Mouse (Mus musculus) C2C12 (cell line): ENCODE measurements at regions not wholly inside any gene's neighbourhood (a gene's known extent, or its start where the extent isn't known, plus 50 kb on each side); places are given as distances from the start of the nearest gene placed in this dataset.
"Not testable (repeated sequence)": the region's sequence is repeated elsewhere in the genome, so short reads cannot be mapped to it uniquely, and the experiment has no call there.

Source experiments
- H3K27me3 ChIP-seq: one replicate; pipeline ENCODE4 v1.6.1; 2011; ENCODE audit not compliant: control insufficient read depth, insufficient read depth, insufficient read length
- H3K36me3 ChIP-seq: one replicate; pipeline ENCODE4 v1.6.1; 2011; ENCODE audit not compliant: control insufficient read depth, insufficient read depth
- H3K4me3 ChIP-seq: one replicate; pipeline ENCODE4 v1.5.1; 2011; ENCODE audit warnings: mild to moderate bottlenecking, control low read depth; ENCODE audit not compliant: poor library complexity, insufficient read depth, severe bottlenecking
- H3K79me2 ChIP-seq: one replicate; pipeline ENCODE4 v1.6.1; 2011; ENCODE audit not compliant: control insufficient read depth, insufficient read depth
- H3K79me3 ChIP-seq: one replicate; pipeline ENCODE4 v1.6.1; 2011; ENCODE audit warnings: low read depth, control low read depth
- H3ac ChIP-seq: one replicate; pipeline ENCODE3; 2011; ENCODE audit warnings: low read depth; ENCODE audit not compliant: control insufficient read depth, insufficient read length
- CEBPB ChIP-seq: IDR thresholded peaks from one replicate; pipeline ENCODE4 v1.6.1; 2011; ENCODE audit warnings: low read depth, mild to moderate bottlenecking, control low read depth, moderate library complexity
- CTCF ChIP-seq: IDR thresholded peaks from one replicate; pipeline ENCODE4 v1.5.1; 2011; ENCODE audit not compliant: control insufficient read depth, insufficient read depth, insufficient read length
- FOSL1 ChIP-seq: IDR thresholded peaks from one replicate; pipeline ENCODE4 v1.8.0; 2011; ENCODE audit warnings: mild to moderate bottlenecking, low read length; ENCODE audit not compliant: poor library complexity, insufficient read depth, severe bottlenecking
- MAX ChIP-seq: IDR thresholded peaks from one replicate; pipeline ENCODE4 v1.6.1; 2011; ENCODE audit warnings: mild to moderate bottlenecking, control low read depth
- MYOD1 ChIP-seq: IDR thresholded peaks from one replicate; pipeline ENCODE4 v1.6.1; 2011; ENCODE audit warnings: low read depth; ENCODE audit not compliant: control insufficient read depth, insufficient read length
- MYOG ChIP-seq: IDR thresholded peaks from one replicate; pipeline ENCODE4 v1.6.1; 2011; ENCODE audit not compliant: control insufficient read depth, insufficient read length; ENCODE audit errors: extremely low read depth
- USF1 ChIP-seq: IDR thresholded peaks from one replicate; pipeline ENCODE4 v1.6.1; 2011; ENCODE audit warnings: low read depth, mild to moderate bottlenecking, control low read depth, moderate library complexity

DNA sequence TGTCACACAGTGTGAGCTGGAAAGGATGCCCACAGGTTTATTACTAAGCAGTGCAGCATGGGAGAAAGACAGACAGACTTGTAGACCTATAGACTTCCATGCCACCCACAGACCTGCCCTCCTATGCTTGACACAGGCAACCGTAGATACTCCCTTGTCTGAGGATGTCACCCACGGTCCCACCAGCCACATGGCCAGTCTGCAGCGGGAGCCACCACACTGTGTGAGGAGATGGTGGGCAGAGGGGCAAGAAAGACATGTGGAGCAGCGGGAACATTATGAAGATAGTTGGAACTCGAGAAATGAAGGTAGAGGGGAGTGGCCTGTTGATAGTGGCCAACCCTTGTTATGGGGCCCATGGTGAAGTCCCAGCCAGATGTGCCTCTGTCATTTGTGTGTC, 244.0 kb upstream of the Tusc1 start:
- no peaks in the 10 kb centered on the region for H3K79me3 ChIP-seq
- no peaks in the 10 kb centered on the region for H3K36me3 ChIP-seq
- H3ac ChIP-seq: no peak overlapping the region
- no peak for TF ChIP-seq CEBPB
- no peak for TF ChIP-seq CTCF
- no peak for TF ChIP-seq MYOG
- TF ChIP-seq USF1: no peak
- no peak for TF ChIP-seq MYOD1
- TF ChIP-seq FOSL1: no peak
- no peak for TF ChIP-seq MAX
- no peak overlapping the region for H3K4me3 ChIP-seq
- H3K79me2 ChIP-seq: no peaks in the 10 kb centered on the region
- H3K27me3 ChIP-seq: no peaks in the 10 kb centered on the region

DNA sequence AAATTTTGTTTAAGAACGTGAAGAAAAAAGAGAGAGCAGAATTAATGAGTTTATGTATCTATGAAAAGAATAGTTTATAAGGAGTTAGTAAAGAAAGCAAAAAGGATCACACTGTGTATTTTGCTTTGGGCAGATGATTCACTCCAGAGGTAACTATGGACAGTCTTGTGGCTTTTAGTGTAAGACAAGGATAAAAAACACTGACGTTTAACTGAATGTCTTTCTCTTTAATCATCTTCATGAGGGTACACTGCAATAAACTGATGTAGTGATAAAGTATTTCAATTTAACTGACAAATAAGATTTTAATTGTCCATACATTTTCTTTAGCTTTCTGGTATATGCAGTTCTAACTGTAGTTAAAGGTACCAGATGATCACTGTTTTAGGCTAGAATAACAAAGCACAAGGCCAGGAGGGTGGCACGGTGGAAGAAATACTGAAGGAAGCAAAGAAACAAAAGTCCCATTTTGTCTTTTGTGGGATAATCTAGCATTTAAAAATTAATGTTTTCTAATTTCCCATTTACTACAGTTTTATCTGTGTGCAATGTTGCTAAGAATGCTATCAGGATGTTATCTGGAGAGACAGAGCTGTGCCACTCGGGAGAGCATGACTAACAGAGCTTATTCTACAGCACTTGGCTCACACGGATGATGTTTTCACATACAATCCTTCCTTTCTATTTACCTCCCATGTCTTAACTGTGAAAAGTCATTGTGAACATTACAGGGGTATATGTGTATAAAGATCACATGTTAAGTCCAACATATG, 232.4 kb upstream of the Tusc1 start:
- no peaks in the 10 kb centered on the region for H3K79me3 ChIP-seq
- H3K27me3 ChIP-seq: no peaks in the 10 kb centered on the region
- no peaks in the 10 kb centered on the region for H3K79me2 ChIP-seq
- H3ac ChIP-seq: no peak overlapping the region
- H3K36me3 ChIP-seq: no peaks in the 10 kb centered on the region
- no peak overlapping the region for H3K4me3 ChIP-seq
- TF ChIP-seq FOSL1: no peak
- TF ChIP-seq CTCF: no peak
- no peak for TF ChIP-seq MYOG
- TF ChIP-seq MAX: no peak
- no peak for TF ChIP-seq USF1
- TF ChIP-seq MYOD1: no peak
- no peak for TF ChIP-seq CEBPB

DNA sequence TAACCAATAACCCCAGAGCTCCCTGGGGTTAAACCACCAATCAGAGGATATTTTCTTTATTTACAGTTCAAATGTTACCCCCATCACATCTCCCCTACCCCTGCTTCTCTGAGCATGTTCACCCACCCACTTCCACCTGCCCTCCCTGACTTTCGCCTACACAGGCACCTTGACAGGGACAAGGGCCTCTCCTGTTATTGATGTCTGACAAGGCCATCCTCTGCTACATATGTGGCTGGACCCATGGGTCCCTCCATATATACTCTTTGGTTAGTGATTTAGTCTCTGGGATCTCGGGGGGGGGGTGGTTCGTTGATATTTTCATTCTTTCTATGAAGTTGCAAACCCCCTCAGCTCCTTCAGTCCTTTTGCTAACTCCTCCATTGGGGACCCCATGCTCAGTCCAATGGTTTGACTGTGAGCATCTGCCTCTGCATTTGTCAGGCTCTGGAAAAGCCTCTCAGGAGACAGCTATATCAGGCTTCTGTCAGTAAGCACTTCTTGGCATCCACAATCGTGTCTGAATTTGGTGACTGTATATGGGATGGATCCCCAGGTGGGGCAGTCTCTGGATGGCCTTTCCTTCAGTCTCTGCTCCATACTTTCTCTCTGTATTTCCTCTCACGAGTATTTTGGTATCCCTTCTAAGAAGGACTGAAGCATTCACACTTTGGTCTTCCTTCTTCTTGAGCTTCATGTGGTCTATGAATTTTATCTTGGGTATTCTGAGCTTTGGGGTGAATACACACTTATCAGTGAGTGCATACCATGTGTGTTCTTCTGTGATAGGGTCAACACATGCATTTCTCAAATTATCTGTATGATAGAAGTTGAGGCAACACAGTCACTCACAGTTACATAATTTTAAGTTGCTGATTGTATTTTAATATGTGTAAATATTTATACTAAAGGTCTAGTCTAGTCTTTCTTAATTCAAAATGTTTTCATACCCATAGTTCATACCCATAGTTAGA, 220.8 kb upstream of the Tusc1 start:
- Histone ChIP-seq H3K4me3 (no peak overlapping the region), H3K79me3 (no peaks in the 10 kb centered on the region), H3ac (no peak overlapping the region), H3K36me3 (no peaks in the 10 kb centered on the region), H3K27me3 (no peaks in the 10 kb centered on the region), H3K79me2 (no peaks in the 10 kb centered on the region)
- TF ChIP-seq USF1 (no peak), FOSL1 (no peak), MAX (no peak), MYOD1 (no peak), MYOG (no peak), CEBPB (no peak), CTCF (no peak)

DNA sequence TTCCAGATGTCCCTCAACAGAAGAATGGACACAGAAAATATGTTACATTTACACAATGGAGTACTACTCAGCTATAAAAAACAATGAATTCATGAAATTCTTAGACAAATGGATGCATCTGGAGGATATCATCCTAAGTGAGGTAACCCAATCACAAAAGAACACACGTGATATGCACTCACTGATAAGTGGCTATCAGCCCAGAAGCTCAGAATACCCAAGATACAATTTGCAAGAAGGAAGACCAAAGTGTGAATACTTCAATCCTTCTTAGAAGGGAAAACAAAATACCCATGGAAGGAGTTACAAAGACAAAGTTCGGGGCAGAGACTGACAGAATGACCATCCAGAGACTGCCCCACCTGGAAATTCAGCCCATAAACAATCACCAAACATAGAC, 219.9 kb upstream of the Tusc1 start:
- H3K4me3 ChIP-seq, H3K79me2 ChIP-seq, H3K79me3 ChIP-seq, H3K36me3 ChIP-seq, H3K27me3 ChIP-seq, H3ac ChIP-seq: not testable (repeated sequence)

DNA sequence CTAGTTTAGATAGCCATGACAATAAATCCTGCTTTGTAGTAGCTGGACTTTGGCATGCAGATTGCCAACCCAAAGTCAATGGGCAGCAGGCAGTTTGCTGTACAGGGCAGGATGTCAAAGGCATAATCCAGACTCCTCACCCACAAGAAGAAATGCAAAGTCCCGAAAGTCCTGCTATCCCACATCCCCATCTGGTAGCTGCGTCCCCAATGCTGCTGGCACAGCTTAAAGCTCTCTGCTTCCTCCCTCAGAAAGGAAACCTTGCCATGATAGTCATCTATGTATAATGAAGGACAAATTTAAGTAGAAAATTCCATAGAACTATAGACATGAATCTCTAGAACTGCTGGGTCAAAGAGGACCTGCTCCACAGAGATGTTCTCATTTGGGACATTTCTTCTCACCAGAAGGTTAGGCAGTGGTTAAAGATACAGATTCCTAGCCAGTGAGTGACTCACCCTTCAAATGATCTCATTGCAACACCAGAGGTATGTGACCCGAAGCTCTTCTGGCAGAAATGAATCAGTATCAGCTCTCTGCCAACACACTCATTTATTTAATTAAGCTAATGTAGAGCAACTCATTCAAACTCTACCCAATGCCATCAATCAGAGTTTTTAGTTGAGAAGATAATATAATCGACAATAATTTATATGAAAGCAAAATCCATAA, 217.3 kb upstream of the Tusc1 start:
- Histone ChIP-seq H3K36me3 (no peaks in the 10 kb centered on the region), H3ac (no peak overlapping the region), H3K79me3 (no peaks in the 10 kb centered on the region), H3K27me3 (no peaks in the 10 kb centered on the region), H3K79me2 (no peaks in the 10 kb centered on the region), H3K4me3 (no peak overlapping the region)
- TF ChIP-seq CTCF: no peak
- TF ChIP-seq USF1: no peak
- TF ChIP-seq MAX: no peak
- peak; percentile 91 for TF ChIP-seq FOSL1
- TF ChIP-seq CEBPB: peak; percentile 93
- TF ChIP-seq MYOD1: no peak
- no peak for TF ChIP-seq MYOG
